Mouse (Mus musculus): ENCODE results near the gene Dhx16.
A peak's percentile ranks its signal among the peaks of the same experiment; 100 is the strongest.

Dhx16 gene

DNA sequence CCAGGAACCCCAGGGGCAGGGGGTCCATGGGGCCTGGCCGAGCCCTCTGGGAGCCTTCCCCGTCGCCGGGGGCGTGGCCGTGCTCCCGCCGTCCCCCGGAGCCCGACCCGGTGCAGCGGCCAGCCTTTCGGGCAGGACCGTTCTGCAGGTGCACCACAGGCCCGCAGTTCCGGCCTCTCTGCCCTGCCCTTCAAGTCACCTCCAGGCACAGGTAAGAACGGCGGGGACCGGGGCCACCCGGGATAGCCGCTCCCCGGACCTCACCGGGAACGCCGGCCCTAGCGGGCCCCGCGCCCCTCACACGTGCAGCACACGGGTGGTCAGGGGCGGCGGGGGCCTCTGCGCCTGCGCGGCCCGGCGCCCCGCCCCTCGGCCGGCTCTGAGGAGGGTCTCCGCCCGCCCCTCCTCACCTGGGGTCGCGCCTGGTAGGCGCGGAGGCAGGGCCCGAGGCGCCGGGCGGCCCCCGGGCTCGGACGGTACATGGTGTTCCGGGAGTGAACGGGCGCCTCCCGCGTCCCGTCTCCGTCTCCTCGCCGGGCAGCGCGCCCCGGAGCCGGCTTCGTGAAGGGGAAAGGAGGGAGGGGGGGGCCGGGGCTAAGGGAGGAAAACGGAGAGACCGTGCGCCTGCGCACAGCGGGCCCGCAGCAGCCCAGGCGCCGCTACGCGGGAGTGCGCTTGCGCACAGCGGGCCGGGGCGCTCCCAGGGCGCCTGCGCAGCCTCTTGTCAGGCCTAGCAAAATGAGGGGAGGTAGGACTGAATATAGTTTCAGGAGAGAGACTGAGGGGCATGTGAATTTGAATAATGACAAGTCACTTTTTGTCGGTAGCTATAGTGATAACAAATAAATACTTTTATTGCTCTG lies 17.4 kb downstream of the Dhx16 start, which contains the start of gene 2310061I04Rik:
Gene 2310061I04Rik (minus strand): TSS at position 651 of the 863 bp plus-strand sequence.
- DNase-seq (ENCODE audit: low read depth, low spot score): peak; percentile 93

DNA sequence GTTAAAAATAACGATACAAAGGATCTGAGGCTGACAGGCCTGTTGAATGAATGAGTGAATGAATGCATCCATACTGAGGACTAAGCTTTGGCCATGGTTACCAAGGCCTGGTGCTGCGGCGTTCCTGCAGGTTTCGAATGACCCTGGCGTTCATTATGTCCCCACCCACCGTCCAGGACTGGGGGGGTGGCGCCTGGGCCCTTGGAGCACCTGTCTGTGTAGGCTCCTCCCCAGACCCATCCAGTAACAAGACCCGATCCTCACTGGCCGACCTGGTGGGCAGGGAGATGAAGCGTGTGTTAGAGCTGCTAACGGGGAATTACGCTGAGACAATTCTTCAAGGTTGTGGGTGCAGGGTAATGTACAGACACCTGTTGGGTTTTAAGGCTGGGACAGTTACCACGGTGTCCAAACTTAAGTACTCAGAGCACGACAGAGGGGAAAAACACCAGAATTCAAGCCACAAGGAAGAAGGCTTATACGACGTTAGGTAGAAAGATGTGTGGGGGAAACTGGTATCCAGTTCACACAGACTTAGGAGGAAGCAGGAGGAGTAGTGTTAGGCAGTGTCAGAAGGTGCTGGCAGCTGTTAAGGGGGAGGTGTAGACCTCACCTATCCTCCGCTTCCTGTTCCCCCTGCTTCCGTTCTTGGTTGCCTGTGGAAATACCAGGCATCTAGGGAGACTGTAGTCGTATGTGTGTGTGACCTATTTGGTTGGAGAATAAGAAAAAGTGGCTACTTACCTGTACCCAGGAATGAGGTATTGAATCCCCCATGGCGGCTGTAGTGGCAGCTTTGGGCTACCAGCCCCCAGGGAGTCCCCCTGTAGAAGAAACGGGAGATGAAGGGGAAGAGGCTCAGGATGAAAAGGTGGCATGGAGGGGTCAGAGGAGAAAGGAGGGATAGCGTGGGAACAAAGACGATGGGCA lies 18.3 kb downstream of the Dhx16 start:
- DNase-seq (ENCODE audit: low read depth, low spot score): peak; percentile 83

DNA sequence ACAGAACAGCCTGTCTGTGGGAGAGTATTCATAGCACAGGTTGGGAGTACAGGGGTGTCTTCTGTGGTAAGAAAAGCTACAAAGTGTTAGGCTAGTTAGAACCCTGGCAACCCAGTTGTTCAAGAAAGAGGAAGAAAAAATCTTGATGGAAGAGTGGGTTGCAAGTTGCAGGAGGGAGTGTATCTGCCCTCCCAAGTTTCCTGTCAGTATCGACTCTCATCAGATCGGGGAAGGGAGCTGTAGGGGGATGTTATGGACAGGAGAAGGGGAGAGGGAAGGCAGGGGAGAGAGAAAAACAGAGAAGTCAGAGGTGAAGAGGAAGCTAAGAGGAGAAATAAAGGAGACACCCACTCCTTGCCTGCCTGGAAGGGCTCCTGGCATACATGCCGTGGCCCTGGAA lies 21.0 kb downstream of the Dhx16 start:
- no peak for DNase-seq (ENCODE audit: low read depth, low spot score)

DNA sequence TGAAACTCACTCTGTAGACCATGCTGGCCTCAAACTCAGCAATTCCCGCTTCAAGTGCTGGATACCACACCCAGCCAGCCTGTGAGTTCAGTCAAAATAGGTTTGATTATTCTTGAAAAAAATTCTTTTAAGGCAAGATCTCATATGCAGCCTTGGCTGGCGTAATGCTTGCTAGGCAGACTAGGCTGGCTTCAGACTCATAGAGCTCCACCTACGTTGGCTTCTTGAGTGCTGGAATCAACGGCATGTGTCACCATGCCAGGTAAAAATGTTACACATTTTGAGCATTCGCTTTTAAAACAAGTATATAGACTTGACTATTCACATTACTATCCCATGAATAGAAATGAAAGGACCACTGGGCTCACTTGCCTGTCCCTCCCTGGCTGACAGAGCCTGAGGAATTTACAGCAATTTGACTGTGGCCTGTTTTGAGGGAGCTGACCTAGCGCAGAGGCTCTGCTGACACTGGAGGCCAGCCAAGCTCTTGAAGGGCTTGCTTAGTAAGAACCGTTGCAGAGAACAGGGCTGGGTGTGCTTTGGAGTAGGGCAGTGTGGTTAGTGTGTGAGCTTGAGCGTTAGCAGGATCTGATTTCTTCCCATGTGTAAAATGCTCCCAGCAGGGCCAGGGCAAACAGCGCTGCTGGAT lies 23.8 kb downstream of the Dhx16 start:
- DNase-seq (ENCODE audit: low read depth, low spot score): no peak

DNA sequence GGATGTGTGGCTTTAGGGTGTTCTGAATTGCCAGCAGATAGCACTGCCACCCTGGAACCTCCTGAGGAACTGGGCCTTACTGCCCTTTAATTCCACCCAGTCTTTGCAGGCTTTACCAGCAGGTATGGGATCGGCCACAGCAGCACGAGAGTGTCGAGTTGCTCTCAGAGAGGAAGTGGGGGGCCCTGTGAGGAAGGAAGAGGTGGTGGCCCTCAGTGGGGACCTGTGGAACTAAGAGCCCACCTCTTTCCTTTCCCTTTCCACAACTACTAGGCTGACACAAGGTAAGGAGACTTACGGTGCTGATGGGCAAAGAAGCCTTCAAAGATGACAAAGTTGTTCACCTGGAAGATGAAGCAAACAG lies 24.4 kb downstream of the Dhx16 start:
- DNase-seq (ENCODE audit: low read depth, low spot score): no peak

DNA sequence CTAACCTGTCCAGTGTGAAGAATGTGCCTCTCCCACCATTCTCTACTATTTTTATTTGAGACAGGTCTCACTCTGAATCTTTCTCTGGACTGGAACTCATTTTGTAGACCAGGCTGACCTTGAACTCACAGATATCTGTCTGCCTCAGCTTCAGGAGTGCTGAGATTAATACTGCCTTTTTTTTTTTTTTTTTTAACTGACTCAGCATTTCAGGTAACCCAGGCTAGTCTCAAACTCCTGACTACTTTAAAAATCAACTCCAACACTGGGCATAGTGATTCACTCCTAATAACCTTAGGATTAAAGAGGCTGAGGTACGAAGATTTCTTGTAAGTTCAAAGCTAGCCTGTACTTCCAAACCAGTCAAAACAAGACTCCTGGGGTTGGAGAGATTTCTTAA lies 26.0 kb downstream of the Dhx16 start:
- DNase-seq (ENCODE audit: low read depth, low spot score): no peak

DNA sequence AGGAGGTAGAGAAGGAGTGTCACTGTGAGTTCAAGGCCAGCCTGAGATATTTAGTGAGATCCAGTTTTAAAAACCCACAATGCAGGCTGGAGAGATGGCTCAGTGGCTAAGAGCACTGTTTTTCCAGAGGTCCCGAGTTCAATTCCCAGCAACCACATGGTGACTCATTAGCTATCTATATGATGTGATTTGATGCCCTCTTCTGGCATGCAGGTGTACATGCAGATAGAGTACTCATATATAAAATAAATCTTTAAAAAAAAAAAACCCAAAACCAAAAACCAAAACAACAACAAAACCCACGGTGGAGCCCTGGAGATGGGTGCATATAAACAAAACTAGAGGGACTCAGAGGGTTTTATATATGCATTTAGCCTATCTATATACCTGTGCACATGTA lies 28.0 kb downstream of the Dhx16 start:
- DNase-seq (ENCODE audit: low read depth, low spot score): no peak

DNA sequence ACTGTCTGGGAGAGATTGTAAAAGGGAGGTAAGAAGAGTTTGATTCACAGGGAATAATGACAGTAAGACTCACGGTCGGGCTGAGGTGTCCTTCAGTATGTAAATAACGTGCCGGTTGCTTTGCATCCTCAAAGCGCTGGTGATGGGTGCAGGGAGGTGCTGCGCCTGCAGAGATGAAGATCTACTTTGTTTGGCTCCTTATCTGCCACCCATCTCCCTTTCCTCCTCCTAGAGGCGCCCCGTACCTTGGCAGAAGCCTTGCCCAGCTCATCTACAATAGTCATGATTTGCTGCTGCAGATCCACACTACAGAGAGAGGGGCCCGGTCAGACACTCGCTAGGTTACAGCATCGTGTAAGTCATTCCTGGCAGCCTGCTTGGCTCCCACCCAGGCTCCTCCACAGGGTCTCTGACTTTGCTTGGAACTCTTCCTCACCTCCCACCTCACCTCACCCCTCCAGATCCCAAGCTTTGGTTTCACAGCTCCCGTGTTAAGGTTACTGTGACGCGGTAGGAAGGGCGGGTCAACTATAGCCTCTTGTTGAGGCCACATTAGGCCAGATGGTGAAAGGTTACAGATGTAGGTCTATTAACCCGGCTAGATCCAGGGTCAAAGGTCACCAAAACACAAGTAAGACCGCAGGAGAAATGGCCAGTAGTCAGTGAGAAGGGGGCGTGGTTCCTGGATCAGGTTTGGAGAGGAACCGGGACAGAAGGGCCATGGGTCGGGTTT lies 29.7 kb downstream of the Dhx16 start:
- DNase-seq (ENCODE audit: low read depth, low spot score): no peak

DNA sequence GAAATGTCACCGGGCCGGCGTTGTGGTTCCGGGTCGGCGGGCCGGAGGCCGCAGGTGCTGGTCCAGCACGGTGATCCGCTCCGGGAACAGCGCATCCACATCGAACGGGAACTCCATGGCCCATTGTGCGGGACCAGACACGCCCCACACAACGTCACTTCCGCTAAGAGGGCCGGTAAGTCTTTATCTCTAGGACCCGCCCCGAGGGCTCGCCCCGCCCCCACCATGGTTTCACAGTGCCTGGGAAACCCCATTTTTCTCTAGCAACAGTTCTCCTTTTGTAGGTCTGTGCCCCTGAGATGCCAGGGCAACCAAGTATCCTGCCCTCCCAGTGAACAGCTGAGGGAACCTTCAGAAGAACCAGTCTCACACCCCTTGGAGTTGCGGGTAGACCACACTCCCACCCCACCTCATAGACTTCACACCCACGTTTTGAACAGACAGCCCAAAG lies 30.3 kb downstream of the Dhx16 start, which contains the start of gene Atat1:
Gene Atat1 (minus strand): TSS at position 157 of the 451 bp plus-strand sequence.
- DNase-seq (ENCODE audit: low read depth, low spot score): peak; percentile 96

DNA sequence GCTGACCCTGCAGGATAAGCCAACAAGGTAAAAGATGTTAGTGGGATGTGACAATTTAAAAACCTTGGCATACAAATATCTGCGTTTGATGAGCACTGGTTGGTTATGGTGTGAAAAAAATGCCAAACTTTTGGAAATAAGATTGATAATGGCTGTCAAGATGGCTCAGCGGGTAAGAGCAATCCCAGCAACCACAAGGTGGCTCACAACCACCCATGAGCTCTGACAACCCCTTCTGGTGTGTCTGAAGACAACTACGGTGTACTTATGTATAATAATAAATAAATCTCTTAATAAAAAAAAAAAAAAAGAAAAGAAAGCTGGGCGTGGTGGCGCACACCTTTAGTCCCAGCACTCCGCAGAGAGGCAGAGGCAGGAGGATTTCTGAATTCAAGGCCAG lies 35.4 kb downstream of the Dhx16 start:
- no peak for DNase-seq (ENCODE audit: low read depth, low spot score)

DNA sequence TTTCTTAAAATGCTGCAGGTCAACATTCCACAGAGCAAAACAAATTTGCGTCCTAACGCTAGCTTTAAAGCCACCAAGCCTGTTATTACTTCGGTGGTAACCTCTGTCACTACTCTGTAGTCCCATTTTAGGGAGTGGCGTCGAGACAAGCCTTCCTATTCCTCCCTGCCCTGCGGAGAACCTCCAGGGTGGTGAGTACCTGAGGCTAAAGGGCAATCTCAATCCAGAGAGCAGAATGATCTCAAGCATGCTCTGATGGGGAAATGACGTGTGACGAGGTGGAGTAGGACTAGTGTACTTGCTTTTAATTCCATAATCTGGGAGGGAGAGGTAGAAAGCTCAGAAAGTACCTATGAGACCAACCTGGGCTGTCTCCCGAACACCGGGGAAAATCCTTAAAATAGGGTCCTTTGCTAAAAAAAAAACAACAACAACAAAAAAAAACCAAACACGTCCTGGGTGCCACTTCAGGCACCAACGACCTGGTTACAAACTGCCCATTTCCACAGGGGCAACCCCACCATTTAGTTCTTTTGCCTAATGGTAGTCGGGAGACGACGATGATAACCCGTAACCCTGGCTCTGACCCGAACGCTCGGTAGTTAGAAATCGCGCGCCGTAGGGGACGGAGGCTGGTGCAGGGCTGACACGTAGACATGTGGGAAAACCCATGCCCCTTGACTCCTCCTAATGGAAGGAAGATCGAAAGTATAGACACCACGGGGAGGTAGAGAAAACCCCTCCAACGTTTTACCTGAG lies 36.1 kb downstream of the Dhx16 start:
- peak; percentile 71 for DNase-seq (ENCODE audit: low read depth, low spot score)

DNA sequence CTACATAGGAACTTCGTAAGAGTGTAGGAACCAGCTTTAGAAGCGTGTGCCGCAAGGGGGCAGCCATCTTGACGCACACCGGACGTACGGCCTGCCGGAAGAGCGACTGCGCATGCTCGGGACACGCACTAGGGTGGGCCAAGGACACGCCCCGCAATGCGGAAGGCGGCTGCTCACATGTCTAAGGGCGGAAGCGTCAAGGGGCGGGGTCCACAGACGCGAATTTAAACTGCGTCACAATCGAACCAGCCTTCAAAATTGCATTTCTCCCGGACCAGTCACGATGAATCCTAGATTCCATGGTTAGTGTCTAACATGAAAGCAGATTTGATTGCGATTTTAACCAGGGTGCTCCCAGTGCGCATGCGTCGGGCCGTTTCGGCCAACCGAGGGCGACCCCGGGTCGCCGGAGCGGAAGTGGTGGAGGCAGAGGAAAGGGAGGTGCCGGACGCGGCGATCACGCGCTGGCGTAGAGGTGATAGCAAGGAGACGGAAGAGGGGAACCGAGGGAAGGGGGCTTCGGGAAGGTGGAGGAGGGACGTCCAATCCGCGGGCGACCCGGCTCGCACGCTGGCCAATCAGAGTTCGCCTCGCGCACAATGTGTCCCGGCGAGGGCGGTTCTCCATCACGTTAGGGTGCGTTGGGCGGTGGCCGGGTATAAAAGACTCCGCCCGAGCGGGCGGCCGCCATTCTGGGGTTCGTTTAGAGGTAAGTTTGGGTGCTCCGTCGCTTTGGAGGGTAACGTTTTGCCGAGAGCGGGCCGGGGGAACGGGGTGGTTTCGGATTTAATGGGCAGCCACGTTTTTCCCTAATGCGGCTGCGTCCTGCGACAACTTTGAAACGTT lies 36.9 kb downstream of the Dhx16 start, which contains the start of the genes Mrps18b and Ppp1r10:
Gene Mrps18b (minus strand): TSS at position 93 of the 846 bp plus-strand sequence.
Gene Ppp1r10 (plus strand): TSS at position 138 of the 846 bp plus-strand sequence.
- DNase-seq (ENCODE audit: low read depth, low spot score): peak; percentile 99

DNA sequence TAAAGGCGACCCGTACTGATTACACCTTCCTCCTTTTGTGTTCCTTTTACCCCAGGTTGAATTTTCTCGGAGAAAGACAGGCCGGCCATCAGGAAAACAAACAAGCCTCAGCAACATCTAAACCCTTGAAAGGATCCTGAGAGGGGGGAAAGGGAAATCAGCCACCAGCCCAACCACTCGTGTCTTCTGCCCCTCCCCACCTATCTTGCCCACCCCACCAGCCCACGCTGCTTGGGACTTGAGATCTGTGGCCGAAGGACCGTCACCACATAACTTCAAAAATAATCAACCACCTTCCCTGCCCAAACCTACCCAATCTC lies 37.5 kb downstream of the Dhx16 start:
- no peak for DNase-seq (ENCODE audit: low read depth, low spot score)

DNA sequence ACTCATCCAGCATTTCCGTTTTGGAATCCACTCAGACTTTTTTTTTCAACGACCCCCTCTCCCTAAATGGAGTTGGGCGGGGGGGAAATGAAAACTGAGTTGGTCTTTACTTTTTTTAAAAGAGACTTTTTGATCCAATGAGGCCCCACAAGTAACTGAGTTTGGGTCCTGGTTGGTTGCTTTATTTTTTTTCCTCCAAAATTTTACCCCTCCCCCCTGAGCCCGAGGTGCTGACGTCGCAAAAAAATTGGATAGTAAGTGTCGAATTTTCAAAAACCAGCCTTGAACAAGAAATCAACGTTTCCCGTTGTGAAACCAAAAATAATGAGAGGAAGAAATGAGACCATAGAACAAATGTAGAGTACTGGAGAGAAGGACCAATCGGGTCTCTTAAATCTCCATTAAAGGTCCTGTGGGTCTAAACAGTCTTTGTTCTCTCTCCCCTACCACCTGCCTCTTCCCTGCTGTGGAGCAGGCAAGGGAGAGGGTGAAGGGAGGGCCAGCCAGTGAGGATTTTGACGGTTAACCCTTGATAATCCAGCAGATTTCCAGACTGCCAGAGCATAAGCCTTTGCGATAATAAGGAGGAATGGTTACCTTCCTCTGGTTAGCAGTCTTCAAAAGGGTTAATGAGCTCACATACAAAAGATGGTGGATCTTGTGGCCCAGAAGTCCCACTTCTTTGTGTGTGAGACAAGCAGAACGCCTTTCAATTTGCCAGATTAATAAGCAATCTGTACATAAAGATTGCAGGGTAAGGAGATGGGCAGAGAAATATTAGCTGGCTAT lies 38.0 kb downstream of the Dhx16 start:
- DNase-seq (ENCODE audit: low read depth, low spot score): peak; percentile 88

DNA sequence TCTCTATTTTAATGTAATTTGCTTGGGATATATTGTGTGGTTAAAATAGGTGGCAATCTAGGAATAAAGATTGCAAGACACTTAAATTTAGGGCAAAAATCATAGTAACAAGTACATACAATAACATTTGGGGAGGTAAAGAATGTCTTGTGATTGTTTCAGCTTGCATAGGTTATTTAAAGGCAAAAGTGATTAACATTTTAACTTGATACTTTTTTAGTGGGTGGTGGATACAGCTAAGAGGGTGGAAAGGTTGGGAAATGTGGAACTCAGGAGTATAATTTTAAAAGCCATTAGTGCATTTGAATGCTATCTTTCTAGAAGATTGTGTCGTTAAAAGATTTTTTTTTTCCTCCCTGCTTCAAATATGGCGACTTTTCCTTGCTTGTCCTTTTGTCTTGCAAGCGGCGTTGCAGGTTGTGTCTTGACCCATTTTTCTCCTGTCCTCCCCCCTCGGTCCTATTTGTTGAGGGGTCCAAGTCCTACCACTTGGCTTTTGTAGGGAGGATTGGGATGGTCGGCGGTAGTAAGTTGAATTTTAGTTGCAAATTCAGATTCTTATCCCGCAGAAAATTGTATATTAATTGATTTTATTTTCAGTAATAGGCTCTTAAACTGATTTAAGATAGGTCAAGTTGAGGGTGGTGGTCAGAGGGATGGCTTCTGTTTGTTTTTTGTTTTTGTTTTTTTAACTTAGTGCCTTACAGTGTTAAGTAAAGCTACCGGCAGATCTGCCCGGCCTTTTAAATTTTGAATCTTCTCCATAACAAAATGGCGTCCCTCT lies 38.8 kb downstream of the Dhx16 start:
- DNase-seq (ENCODE audit: low read depth, low spot score): peak; percentile 83

DNA sequence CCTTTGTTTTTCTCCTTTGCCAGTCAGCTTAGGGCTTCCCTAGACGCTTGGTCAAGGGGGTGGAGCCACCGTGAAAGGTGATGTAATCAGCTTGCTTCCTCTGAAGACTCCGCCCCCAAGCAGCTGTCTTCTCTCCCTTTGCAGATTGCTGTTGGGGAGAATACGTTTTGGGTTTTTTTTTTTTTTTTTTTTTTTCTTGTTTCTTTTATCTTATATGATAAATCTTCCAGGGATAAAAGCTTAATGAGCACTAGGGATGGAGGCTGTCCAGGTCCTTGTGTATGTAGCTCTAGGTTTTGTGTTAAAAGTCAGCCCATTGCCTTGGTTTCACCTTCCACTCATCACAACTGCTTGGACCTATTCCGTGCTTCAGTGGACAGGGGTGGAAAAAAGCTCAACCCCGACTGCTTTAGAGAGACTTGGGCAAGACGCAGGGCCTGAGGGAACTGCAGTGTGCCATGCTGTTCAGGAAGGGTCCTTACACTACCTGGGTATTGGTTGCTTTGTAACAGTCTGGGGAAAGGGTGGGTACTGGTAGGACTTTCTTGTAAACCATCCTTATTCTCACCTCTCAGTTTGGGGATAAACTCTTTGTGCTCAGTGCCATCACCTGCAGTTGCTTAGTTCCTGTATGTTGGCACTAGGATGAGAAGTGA lies 39.6 kb downstream of the Dhx16 start:
- DNase-seq (ENCODE audit: low read depth, low spot score): peak; percentile 98

DNA sequence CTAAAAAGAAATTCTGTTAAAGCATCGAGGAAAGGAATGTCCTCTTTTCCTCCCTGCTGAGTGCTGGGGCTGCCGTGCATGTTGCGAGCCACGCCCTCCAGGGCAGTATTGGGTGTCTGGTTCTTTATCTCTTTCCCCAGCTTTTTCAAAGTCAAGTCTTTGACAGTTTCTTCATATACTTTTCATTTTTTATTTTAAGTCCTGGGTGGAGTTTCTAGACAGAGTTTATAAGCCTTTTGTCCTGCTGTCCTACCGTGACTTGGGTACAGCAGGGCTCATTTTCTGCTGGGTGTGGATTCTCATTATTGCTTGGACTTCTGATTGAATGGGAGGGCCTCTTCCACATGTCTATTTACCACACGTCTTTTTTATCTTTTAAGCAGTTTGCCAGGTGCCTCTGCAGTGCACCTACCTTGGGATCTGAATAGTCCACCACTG lies 40.3 kb downstream of the Dhx16 start:
- peak; percentile 65 for DNase-seq (ENCODE audit: low read depth, low spot score)
